Mouse (Mus musculus) yolk sac, embryonic 10.5 days (tissue): ENCODE measurements at regions not wholly inside any gene's neighbourhood (a gene's known extent, or its start where the extent isn't known, plus 50 kb on each side); places are given as distances from the start of the nearest gene placed in this dataset.
"Not testable (repeated sequence)": the region's sequence is repeated elsewhere in the genome, so short reads cannot be mapped to it uniquely, and the experiment has no call there.

ENCODE experiments used
- DNase-seq: peaks from one replicate; pipeline ENCODE4 v3.0.0-alpha.2; 2017; ENCODE audit warnings: low spot score

DNA sequence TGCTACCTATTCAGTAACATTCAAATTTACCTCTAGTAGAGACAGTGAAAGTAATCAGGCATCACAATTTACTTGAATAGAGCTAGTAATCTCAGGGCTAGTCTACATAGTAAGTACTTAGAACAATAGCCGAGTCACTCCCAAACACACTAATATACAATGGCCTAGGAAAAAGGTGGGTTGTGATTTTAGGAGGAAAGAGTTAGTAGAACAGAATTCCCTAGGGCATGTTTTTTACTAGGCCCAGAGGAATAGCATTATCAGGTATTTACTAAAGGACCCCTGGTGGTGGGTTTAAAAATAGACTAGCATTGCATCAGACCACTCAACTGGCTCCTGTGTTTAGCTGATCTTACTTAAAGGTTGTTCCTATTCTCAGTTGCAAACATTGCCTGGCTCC is 535.8 kb downstream of the Mat2b start:
- not testable (repeated sequence) for DNase-seq

DNA sequence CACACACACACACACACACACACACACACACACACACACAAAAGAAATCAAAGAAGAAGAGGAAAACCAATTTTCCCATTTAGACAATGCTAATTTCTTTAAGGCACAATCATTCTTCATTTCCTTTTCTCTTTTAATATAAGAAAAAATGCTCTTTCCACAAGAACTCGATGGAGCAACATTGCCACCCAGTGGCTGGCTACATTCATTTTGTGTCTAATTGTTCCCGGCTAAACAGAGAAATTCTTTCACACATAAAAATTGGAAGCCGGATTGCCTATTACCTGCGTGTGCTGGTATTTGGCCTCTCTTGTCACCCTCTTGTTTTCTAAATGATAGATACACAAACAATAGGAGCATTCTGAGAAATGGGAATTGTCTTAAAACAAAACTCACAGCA is 545.7 kb downstream of the Mat2b start:
- peak; percentile 6 for DNase-seq

DNA sequence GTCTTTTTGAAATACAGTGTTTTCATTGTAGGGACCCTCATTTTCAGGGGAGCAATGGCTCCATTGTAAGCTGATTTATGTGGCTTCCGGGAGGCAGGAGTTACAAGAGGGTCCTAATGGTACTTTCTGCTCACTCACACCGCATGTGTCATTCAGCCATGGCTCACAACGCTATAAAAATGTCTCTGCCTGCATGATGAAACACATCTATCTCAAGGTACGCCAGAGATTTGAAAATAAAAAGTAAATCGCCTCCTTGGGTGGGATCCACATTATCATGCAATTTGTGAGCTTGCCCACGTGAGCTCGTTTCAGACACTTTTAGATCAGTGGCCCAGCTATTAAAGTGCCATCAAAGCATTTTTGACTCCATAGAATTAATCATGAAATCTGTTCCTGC is 557.2 kb downstream of the Mat2b start:
- no peak for DNase-seq

DNA sequence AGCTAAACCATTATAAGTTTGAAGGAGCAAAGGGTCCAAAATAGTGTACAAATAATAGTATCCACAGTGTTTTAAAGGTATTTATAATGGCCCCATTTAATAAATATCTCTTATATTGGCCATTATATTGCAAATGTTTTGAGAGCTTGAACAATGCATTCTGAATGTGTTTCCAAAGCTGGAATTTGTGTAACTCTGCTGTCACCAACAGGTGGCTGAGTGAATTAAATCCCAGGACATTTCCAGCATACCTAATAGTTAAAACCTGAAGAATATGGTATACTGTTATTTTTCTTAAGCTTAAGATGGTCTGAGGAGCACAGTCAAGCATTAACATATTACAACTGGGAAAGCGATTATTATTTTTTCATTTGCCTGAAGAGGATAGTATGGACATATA is 592.4 kb downstream of the Mat2b start:
- no peak for DNase-seq

DNA sequence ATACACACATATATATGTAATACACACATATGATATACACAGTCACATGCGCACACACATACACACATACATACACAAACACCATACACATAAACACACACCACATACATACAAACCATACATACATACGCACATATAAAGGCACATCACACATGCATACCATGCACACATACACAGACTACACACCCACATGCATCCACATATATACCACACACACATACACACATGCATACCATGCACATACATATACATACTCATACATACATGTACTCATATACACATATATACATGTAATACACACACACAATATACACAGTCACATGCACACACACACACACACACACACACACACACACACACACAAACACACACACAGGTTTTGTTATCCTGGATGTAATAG is 620.7 kb downstream of the Mat2b start:
- DNase-seq = no peak

DNA sequence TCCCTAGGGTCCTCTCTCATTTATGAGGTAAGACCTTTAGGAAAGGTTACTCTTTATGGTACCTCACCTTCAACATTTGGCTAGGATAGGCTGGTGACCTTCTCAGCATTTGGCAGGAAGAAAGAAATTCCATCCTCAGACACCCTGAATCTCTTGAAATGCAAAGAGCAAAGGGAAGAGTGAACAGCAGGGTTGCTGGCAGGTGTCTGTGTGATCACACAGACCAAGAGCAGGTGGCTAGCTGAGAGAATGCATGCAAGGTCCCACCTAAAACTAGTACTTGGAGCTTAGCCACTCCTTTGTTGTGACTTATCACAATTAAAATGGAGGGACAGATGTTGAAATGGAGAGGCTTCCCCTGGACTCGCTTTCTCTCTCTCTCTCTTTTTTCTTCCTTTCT is 644.5 kb downstream of the Mat2b start:
- no peak for DNase-seq

DNA sequence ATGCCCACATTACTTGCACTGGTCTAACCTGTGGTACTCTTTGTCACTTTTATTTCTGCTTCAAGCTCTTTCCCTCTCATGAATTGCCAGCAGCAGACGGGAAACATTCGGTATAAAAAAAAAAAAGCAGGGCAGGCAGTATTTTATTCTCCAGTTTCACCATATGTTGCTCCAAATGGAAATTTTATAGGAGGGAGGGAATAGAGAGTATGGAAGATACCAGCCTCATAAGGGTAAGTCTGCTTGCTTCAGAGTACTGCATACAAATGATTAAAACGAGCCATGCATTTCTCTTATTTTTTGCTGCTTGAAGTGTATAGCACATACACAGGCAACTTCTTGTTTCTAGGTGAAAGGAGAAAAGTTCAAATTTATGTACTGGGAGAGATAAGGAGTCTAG is 667.5 kb downstream of the Mat2b start:
- no peak for DNase-seq

DNA sequence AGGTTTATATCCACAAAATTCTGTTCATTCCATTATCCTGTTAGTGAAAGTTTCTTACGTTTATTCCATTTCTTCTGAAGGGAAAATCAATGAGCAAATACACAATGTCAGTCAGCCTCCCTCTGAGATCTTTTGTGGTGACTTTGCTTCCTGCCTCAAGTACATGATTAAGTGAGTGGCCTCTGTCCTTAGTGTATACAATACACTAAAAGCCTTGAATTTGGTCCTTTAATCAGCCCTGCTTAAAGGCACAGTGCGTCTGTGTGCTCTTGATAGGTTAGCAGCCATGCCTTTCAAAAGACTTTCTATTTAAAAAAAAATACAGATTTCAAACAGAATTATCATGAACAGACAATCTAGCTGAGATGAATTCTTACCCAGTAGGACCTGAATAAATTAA is 695.5 kb downstream of the Mat2b start:
- DNase-seq = no peak

DNA sequence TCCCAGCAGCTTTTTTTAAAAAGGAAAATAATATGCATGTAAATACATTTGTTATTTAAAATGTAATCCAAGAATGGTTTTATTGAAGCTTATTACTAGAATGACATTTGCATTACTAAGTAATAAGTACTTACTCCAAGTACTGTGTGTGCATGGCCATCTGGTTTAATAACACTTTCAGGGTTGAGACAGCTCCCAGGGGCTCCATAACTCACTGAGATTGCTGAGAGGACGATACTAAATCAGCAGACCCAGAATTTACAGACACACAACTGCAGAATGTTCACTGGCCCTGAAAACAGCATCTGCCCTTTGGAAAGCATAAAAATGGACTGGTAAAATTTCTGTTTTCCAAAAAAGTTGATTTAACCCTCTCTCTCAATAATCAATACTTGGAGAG is 696.4 kb downstream of the Mat2b start:
- DNase-seq = no peak

DNA sequence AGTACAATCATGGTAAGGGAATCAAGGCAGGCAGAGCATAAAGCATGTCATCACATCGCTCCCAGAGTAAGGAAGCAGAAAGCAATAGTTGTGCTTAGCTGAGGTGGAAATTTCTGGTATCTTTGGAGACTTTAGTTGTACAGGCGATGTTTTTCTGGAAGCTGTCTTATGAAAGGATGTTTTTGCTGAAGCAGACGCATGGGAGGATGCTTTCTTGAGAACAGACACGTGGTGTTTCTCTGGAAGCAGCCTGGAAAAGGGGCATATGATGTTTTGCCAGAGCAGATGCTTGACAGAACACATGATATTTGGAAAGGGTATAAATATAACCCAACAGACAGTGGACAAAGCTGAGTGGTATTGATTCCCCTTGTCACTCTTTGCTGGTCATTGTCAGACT is 722.4 kb downstream of the Mat2b start:
- DNase-seq = no peak

DNA sequence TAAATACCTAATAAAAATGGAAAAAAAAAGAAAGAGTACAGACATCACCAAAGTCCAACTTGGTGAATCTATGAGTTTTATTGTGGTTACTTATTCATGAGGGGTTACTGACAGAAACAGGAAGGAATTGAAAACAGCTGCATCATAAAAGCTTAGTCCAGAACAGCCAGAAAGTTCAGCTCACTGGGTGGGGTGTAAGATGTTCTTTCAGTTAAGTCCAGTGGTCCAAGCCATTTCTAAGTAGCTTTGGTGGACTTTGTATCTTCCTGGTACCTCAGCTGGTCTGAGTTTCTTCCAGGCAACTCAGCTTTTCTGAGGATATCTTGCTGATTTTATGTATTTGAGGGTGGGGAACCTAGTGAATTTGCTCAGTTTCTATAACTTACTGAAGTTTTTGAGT is 731.3 kb downstream of the Mat2b start:
- DNase-seq = no peak

DNA sequence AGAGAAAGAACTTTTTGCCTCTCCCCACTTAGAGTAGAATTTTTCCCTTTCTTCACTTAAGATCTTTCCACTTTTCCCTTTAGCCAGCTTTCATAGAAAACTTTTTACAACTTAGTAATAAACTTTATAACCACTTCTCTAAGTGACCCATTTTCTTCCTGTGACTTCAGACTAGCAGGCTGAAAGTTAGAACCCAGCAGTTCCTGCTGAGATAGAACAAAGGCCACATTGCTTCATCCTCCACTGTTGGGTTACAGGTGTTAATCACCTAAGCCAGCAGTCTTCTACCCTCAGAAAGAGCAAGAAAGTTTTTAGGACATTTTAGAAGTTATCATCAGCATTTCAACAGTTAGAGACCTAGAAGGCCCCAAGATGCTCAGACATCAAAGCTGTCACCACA is 740.6 kb downstream of the Mat2b start:
- no peak for DNase-seq

DNA sequence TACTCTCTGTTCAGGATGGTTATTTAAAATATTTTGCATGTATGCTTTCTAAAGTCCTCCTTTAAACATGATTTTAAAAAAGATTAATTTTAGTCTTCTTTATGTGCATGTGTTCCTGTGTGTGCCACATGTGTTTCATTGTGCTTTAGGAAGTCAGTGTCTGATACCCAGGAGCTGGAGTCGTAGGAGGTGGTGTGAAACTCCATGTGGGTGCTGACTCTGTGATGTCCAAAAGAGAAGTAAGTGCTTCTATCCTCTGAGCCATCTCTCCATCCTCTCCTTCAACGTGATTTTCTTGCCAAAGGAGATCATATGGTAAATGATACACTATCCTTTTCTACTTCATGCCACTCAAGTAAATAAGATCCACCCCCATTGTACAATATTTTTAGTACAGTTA is 750.8 kb downstream of the Mat2b start:
- DNase-seq = no peak

DNA sequence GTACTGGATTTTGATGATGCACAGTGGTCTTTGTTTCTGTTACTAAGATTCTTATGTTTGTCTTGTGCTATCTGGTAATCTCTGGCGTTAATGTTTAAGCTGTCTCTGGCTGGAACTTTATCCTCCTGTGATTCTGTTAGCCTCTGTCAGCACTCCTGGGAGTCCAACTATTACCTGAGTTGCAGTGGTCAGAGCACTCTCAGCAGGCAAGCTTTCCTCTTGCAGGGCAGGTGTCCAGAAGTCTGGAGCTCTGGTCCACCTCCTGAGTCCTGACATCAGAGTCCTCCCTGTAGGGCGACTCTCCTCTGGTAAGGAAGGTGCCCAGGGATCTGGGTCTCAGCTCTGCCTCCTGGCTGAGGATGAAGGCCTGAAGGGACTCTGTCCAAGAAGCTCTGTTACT is 760.8 kb downstream of the Mat2b start:
- peak; percentile 40 for DNase-seq

DNA sequence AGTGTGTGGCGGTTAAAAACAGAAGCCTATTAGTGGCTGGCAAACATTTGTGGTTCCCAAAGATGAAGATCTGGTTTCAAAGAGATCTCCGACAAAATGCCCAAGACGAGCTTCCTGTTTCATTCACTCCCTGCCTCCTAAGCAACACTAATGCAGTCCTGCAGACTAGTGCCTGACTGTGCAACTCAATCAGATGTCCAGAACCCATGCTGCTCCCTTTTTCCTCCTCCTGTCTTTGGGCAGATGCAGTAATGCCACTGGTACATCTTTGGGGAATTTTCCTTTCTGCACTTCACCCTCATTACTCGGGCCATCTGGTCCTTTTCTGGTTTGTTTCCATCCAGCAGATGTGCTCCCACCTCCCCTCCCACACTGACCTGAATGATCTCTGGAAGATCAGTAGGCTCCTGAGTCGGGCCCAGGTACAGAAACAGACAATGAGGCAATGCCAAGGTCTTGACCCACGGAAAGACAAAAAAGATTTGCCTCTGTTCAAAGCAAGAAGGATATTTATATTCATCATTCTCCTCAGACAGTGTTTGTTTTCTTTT is 771.0 kb downstream of the Mat2b start:
- DNase-seq = no peak

DNA sequence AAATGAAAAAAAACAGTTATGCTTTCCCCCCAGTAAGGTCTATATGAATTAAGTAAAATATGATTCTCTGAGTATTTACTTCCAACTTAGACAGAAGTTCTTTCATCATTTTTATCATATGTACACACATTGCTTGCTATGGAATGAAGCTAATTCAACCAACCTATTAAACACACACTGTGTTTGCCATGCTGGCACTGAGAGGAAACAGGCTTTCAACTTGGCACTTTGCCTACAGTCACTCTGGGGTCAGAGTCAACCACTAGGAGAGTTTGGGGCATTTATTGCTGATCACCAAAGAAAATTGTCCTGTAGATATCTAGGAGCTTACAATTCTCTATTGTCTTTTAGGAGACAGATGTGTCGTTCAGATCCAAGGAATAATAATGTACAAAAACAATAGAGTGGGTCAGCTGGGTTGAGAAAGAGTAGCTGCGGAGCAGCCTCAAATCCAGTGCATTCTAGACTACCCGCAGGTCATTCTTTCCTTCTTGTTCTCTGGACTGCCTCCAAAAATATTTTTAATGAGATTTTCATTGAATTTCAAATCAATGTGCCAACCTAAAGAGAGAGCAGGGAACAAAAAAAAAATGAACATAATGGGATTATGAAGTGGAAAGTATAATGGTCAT is 777.2 kb downstream of the Mat2b start:
- no peak for DNase-seq

DNA sequence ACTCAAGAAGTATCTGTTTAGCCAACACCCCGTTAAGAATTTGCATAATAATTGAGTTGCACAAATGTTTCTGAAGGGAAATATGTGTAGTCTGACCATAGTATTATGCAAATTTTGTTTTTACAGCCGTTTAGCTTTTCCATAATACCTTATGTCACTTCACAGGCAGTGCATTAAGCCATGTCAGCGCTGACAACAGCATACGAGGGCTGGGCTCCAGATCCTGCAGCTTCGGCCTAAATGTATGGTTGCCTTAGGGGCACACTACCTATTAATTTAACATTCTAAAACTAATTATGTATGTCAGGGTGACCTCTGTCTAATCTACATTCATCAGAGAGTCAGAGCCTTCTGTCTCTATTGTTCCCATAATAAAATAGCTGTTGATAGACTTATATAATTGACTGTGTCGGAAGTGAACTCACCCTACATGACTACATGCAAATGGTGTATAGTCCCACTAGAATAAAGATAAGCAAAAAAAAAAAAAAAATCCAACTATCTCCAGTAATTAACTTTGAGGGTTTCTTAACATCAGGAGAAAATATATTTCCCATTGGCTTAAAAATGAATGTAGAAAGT is 795.3 kb downstream of the Mat2b start:
- DNase-seq = no peak

DNA sequence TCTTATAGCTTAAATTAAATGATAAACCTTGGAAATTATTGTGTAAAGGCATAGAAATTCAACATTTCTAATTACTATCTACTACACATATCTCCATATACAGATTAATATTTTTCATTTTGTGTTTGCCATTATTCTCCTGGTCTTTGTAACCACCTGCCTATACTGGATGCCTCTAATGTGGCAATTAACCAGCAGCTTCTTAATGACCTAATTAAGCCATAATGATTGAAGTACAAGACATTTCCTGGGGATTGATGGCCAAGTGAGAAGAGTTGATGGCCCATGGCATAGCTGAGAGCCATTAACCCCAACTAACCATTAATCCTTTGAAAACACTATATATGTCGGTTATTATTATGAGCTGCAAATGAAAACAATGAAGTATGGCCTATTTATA is 811.7 kb downstream of the Mat2b start:
- DNase-seq = no peak

DNA sequence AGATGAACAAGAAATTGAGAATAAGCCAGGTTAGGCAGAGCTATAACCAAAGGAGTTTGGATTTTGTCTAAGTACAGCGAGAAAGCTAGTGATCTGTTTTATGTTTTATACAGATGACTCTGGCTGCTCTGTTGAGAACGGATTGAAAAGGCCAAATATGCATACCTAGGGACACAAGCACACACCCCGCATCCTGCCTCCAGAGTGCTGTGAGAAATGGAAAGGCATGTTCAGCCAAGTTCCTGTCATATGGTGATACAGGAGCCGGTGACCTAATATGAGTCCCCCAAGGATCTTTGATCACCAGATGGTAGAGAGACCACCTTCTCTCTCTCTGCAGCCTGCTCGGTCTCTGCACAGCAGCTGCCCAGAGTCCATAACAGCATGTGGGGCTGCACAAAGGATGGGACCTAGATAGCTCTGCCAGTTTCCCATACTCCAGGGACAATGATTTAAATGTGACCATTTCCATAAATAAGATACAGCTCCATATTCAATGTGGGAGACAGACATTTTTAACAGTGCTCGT is 826.5 kb downstream of the Mat2b start:
- DNase-seq = no peak
